Mouse (Mus musculus): Measurements from ENCODE around the gene Caprin1. TPM values are rescaled to one million over a fixed set of nuclear protein-coding genes. Genes with fewer than 3 reads are reported as not detected.

The Caprin1 gene
- polyA plus RNA-seq (2012; rRNA removed) = 67.7 and 83.8 TPM in 2 replicates

DNA sequence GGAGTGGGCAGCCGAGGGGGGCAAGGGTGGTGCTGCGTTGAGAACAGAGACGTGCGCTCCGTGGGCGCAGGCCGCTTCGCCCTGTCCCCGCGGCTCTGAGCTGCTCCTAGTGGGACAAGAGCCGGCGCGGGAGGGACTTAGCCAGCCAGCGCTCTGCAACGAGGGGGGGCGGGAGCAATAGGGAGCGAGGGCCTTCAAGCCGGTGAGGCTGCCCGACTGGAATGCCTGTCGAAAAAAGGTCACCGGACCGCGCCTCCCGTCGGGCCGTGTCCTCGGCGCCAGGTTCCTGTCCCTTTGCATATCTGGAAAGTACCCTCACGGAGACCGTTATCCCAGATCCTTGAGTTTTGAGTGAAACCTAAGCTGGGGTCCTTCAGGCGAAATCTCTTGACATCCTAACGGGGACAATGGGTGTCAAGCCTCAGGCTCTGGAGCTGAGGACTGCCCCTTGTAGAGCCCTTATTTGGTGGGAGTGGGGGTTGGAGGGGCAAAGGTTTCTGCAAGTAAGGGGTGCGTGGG, at the start of gene Caprin1:
Gene Caprin1, minus strand, starts transcription at position 159 of the 519 bp plus-strand sequence.

DNA sequence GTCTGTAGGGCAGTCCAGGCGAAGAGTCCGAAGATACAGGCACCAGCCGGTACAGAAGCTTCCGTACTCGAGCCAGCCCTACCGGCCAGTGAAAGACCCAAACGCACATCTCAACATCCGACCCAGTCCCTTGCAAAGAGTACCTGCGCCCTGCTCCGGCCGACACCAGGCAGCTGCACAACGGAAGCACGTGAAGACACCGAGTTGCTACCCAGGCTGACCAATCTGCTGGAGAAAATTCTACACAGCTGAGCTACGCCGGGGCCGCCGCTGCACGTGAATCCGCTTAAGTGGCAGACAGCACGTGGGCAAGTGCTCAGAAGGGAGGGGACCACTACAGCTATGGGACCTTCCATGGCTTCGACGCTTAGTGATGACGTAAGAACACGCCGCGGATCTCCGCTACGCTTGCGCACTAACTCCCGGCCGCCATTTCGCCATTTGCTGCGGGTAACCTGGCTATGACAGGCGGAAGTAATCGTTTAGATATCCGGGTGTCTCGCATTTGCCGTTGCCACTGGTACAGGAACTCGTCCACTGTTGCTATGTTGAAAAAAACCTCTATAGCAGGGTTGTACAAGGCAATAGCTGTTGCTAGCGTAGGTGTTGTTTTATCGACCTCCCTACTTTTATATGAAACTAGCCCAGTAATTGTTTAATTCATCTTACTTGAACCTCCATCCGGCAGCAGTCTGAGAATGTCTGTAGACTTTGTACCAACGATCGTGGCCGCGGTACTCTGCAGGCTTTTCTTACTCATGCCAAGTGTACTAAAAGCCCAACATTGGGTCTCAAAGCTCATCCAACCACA, 36.3 kb downstream of the Caprin1 start, which contains the start of gene Nat10:
Gene Nat10, minus strand, starts transcription at position 365 of the 811 bp plus-strand sequence.

Other genes starting within 250 kb of the Caprin1 start
- gene Abtb2, start 231.3 kb downstream of the Caprin1 start, polyA plus RNA-seq (2012; rRNA removed) = 1.6 and 1.7 TPM in 2 replicates
- 24.5 and 24.6 TPM in 2 replicates for gene Nat10, start 36.4 kb downstream of the Caprin1 start, polyA plus RNA-seq (2012; rRNA removed)
- 145 and 161 TPM in 2 replicates for gene Lmo2, start 160.3 kb upstream of the Caprin1 start, polyA plus RNA-seq (2012; rRNA removed)
- 29.7 and 34.0 TPM in 2 replicates for gene Fbxo3, start 230.1 kb upstream of the Caprin1 start, polyA plus RNA-seq (2012; rRNA removed)
- 0.32 TPM in 1 of 2 replicates, not detected in the other for gene 4931422A03Rik, start 230.7 kb upstream of the Caprin1 start, polyA plus RNA-seq (2012; rRNA removed)

All from liver, embryonic 14 days (tissue).